Mouse (Mus musculus) CD4-positive, CD25-positive, alpha-beta regulatory T cell, adult 2 months (primary cell): Measurements from ENCODE around the gene Elk3.
"Not testable (repeated sequence)": the region's sequence is repeated elsewhere in the genome, so short reads cannot be mapped to it uniquely, and the experiment has no call there.

Source experiments
- DNase-seq: peaks from one replicate; pipeline ENCODE4 v3.0.0-alpha.2; 2012; ENCODE audit warnings: low read depth, low spot score

The Elk3 gene

GRCm38 (mm10) chr10:93310721-93311411 is at the start of gene Elk3:
TSS of gene Elk3 (minus strand) at chr10:93311135.
- DNase-seq, result peak; percentile 73

GRCm38 (mm10) chr10:93360623-93361022 is 49.7 kb upstream of the Elk3 start:
- peak; percentile 43 for DNase-seq

GRCm38 (mm10) chr10:93360190-93360589 is 49.3 kb upstream of the Elk3 start:
- DNase-seq, result not testable (repeated sequence)

- no peak for DNase-seq
Measured at GRCm38 (mm10) chr10:93359339-93359863, 48.5 kb upstream of the Elk3 start.

GRCm38 (mm10) chr10:93358878-93359277 is 47.9 kb upstream of the Elk3 start:
- DNase-seq, result no peak

GRCm38 (mm10) chr10:93357162-93357561 is 46.2 kb upstream of the Elk3 start:
- DNase-seq, result no peak

- peak; percentile 74 for DNase-seq
Measured at GRCm38 (mm10) chr10:93356122-93356521, 45.2 kb upstream of the Elk3 start.

GRCm38 (mm10) chr10:93355276-93355927 is 44.5 kb upstream of the Elk3 start:
- peak; percentile 66 for DNase-seq

GRCm38 (mm10) chr10:93353545-93354326 is 42.8 kb upstream of the Elk3 start:
- DNase-seq, result no peak

- DNase-seq, result no peak
Measured at GRCm38 (mm10) chr10:93347918-93348505, 37.1 kb upstream of the Elk3 start.

- DNase-seq, result no peak
Measured at GRCm38 (mm10) chr10:93347387-93347786, 36.5 kb upstream of the Elk3 start.

GRCm38 (mm10) chr10:93346208-93346936 is 35.4 kb upstream of the Elk3 start:
- DNase-seq, result no peak

- no peak for DNase-seq
Measured at GRCm38 (mm10) chr10:93345497-93345896, 34.6 kb upstream of the Elk3 start.

GRCm38 (mm10) chr10:93343469-93343868 is 32.5 kb upstream of the Elk3 start:
- peak; percentile 54 for DNase-seq

GRCm38 (mm10) chr10:93342986-93343385 is 32.1 kb upstream of the Elk3 start:
- no peak for DNase-seq

GRCm38 (mm10) chr10:93338526-93338925 is 27.6 kb upstream of the Elk3 start:
- DNase-seq, result no peak

- no peak for DNase-seq
Measured at GRCm38 (mm10) chr10:93336462-93336931, 25.6 kb upstream of the Elk3 start.

- peak; percentile 71 for DNase-seq
Measured at GRCm38 (mm10) chr10:93335828-93336461, 25.0 kb upstream of the Elk3 start.

GRCm38 (mm10) chr10:93335001-93335400 is 24.1 kb upstream of the Elk3 start:
- DNase-seq, result no peak

- DNase-seq, result no peak
Measured at GRCm38 (mm10) chr10:93333239-93333638, 22.3 kb upstream of the Elk3 start.
